Mouse (Mus musculus) G1E-ER4 (cell line): ENCODE data around the gene Ccdc42. TPM values are rescaled to one million over a fixed set of nuclear protein-coding genes. Genes with fewer than 3 reads are reported as not detected.

Experiments
- GATA1 ChIP-seq: IDR thresholded peaks from one replicate; pipeline ENCODE4 v1.8.0; 2012; ENCODE audit warnings: low read length, inconsistent platforms
- polyA plus RNA-seq: library from polyadenylated mRNA; stranded (reverse); fragments of >175 nt; gene quantifications from 2 replicates; pipeline ENCODE4 v1.2.3, GENCODE M21; 2012

Gene Ccdc42
- polyA plus RNA-seq, 1 experiment, result not detected

GRCm38 (mm10) chr11:68570861-68571260, 16.0 kb upstream of the Ccdc42 start:
- TF ChIP-seq GATA1, result no peak

GRCm38 (mm10) chr11:68577076-68577475, 9.7 kb upstream of the Ccdc42 start:
- TF ChIP-seq GATA1, result no peak

- TF ChIP-seq GATA1, result no peak
Measured at GRCm38 (mm10) chr11:68579462-68579881, 7.3 kb upstream of the Ccdc42 start.

GRCm38 (mm10) chr11:68580566-68580965, 6.3 kb upstream of the Ccdc42 start:
- TF ChIP-seq GATA1, result no peak

GRCm38 (mm10) chr11:68583225-68583624, 3.6 kb upstream of the Ccdc42 start:
- TF ChIP-seq GATA1, result no peak

GRCm38 (mm10) chr11:68583906-68584480, 2.8 kb upstream of the Ccdc42 start:
- TF ChIP-seq GATA1, result no peak

GRCm38 (mm10) chr11:68585890-68586289, 931 bp upstream of the Ccdc42 start:
- TF ChIP-seq GATA1, result no peak

GRCm38 (mm10) chr11:68589055-68589809, 2.4 kb downstream of the Ccdc42 start:
- TF ChIP-seq GATA1, result no peak

GRCm38 (mm10) chr11:68591708-68592107, 4.9 kb downstream of the Ccdc42 start:
- TF ChIP-seq GATA1, result no peak

GRCm38 (mm10) chr11:68593247-68593646, 6.4 kb downstream of the Ccdc42 start:
- TF ChIP-seq GATA1, result no peak

- TF ChIP-seq GATA1, result no peak
Measured at GRCm38 (mm10) chr11:68597912-68598311, 11.1 kb downstream of the Ccdc42 start.

- TF ChIP-seq GATA1, result no peak
Measured at GRCm38 (mm10) chr11:68600551-68601021, 13.8 kb downstream of the Ccdc42 start.

- TF ChIP-seq GATA1, result no peak
Measured at GRCm38 (mm10) chr11:68601486-68601991, 14.7 kb downstream of the Ccdc42 start.

- TF ChIP-seq GATA1, result no peak
Measured at GRCm38 (mm10) chr11:68602200-68602931, 15.5 kb downstream of the Ccdc42 start.

GRCm38 (mm10) chr11:68607046-68607445, 20.2 kb downstream of the Ccdc42 start:
- TF ChIP-seq GATA1, result no peak
